Mouse (Mus musculus) embryonic fibroblast, embryonic 13.5 days (primary cell): ENCODE measurements around the gene Nt5e. TPM values are rescaled to one million over a fixed set of nuclear protein-coding genes. Genes with fewer than 3 reads are reported as not detected.

Experiments used
- H3K27ac ChIP-seq: 2 replicates; pipeline ENCODE4 v1.5.1; 2012; ENCODE audit warnings: low read length, control low read depth, inconsistent platforms; ENCODE audit not compliant: insufficient read depth
- H3K4me1 ChIP-seq: 2 replicates; pipeline ENCODE4 v1.6.1; 2011; ENCODE audit warnings: low read length; ENCODE audit not compliant: control insufficient read depth, insufficient read depth
- H3K4me3 ChIP-seq: 2 replicates; pipeline ENCODE4 v1.5.1; 2011; ENCODE audit warnings: mild to moderate bottlenecking, control low read depth, low read length; ENCODE audit not compliant: insufficient read depth
- CTCF ChIP-seq: IDR thresholded peaks from 2 replicates; pipeline ENCODE4 v1.5.1; 2011; ENCODE audit warnings: mild to moderate bottlenecking, control low read depth, low read length, moderate library complexity, borderline replicate concordance; ENCODE audit not compliant: insufficient read depth
- POLR2A ChIP-seq: IDR thresholded peaks from 2 replicates; pipeline ENCODE4 v1.6.1; 2011; ENCODE audit warnings: low read depth, mild to moderate bottlenecking, control low read depth, low read length, moderate library complexity
- polyA plus RNA-seq: library from polyadenylated mRNA; stranded (reverse); fragments of >200 nt; gene quantifications from 2 replicates; pipeline ENCODE4 v1.2.4, GENCODE M21; 2011; ENCODE audit warnings: low read depth; ENCODE audit not compliant: missing spikeins, insufficient read length

Gene Nt5e
- polyA plus RNA-seq, 1 experiment, result 4.0 TPM

DNA sequence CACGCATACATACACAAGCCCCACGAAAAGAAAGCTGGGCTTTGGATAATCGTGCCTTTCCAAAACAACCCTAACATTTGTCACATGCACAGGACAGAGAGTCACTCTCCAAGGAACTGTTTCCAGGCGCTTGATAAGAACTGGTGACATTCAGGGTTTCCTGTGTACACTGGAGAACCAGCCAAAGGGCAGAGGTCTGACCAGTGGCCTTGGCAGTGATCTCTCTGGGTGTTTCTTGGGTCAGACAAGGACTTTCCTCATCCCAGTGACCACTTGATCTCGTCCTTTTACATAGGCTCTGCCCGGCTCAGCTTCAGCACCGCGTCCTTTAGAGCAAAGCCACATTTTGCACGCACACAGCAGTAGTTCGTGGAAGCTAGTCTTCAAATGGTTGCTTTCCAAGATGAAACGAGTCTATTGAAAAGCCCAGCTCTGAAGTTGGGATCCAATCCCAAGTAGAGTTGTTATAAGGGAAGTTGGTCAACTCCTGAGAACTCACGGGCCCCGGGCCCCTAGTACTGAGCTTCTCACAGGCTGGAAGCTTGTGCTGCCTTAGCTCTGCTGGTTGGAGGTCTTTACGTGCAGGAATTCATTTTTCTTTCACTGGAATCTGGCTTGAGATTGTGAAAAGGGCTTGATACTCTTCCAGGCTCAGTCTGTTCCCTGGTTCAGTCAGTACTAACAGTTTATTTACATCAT is 34.4 kb downstream of the Nt5e start:
- 0 out of 2 replicates have a peak, but pooled peaks cover 3% of the 10 kb centered on the region for H3K4me1 ChIP-seq
- no peak overlapping the region for H3K27ac ChIP-seq
- no peak overlapping the region for H3K4me3 ChIP-seq
- no peak for TF ChIP-seq POLR2A
- TF ChIP-seq CTCF, result no peak

DNA sequence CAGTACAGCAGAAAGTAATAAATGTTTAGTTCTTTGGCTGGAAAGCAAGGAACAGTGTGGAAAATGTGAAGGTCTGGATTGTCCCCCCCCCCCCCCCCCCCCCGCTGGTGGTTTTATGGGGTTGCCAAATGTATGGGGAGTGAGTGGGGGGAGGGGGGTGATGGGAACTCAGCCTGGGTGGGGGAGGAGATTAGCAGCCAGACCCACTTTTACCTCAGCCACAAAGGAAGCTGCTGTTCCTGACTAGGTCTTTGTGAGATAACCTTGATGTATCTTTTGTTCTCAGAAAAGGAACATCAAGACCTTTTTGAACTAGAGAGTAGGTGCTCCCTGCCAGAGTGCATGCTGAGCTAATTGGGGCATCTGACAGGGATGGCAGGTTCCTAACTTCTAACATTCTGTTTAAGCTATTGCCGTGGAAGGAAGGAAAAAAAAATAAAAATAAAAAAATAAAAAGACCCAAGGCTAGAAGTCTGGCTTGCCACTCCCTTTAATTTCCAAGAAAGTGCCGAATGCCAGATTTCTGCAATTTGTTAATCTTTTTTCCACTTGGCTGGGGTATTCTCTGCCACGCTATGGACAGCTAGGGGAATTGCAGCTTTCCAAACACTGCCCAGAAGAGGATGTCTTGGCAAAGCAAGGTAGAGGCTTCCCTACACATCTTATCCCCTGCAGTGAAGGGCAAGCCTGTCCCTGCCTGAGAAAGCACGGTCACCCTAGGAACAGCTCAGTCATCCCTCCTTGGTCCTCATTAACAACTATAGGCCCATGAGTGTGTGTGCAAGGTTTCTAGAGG is 35.3 kb downstream of the Nt5e start:
- TF ChIP-seq CTCF, result no peak
- TF ChIP-seq POLR2A, result no peak
- Histone ChIP-seq H3K4me3 (no peak overlapping the region), H3K4me1 (0 out of 2 replicates have a peak, but pooled peaks cover 2% of the 10 kb centered on the region), H3K27ac (0 out of 2 replicates have a peak overlapping the region, but pooled peaks have one; percentile 16)

DNA sequence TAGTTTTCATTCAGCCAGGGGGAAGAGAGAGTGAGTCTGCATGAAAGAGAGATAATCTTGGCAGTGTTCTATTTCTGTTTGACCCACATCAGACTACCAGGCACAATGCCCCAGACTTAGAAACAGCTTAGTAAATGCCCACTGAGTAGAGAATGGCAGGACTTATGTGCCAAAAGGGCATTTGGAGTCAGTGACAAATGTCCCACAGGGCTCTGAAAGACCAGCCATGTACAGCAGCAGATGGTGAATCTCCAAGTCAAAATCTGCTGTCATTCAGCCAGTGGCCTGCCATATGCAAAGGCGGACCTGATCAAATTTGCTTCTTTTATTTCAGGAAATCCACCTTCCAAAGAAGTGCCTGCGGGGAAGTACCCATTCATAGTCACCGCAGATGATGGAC is 36.1 kb downstream of the Nt5e start:
- no peak overlapping the region for H3K4me3 ChIP-seq
- H3K4me1 ChIP-seq, result no peaks in the 10 kb centered on the region
- H3K27ac ChIP-seq, result no peak overlapping the region
- TF ChIP-seq POLR2A (no peak), CTCF (no peak)

DNA sequence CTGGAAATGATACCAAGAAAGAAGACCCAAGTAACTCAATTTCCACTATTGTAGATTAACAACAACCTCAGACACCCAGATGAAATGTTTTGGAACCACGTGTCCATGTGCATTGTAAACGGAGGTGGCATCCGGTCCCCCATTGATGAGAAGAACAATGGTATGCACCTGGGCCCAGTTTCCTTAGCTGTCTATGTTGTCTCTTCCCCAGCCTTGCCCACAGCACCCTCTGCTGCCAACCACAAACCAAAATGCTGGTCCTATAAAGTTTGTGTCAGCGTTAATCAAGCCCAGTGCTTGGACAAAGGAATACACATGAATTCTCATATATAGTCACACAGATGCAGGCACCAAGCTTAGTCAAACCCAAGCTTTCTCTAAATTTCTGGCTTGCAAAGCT is 39.3 kb downstream of the Nt5e start:
- Histone ChIP-seq H3K4me3 (no peak overlapping the region), H3K27ac (no peak overlapping the region), H3K4me1 (no peaks in the 10 kb centered on the region)
- no peak for TF ChIP-seq POLR2A
- no peak for TF ChIP-seq CTCF

DNA sequence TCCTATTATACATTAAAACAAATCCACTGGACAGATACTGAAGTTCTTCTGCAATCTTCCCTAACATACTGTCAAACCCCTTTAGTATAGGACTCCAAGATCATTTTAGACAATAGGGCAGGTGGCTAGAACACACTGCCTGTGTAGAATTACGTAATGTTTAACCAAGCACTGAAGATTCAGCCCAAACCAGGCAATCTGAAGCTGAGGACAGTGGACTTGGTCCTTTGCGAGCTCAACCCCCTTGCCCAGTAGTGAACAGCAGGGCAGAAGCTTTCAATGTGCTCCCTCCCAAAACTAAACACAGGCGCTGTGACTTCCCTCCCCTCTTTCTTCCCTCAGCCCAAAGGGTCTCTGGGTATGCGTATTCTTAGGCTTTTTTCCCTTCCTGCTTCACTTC is 39.8 kb downstream of the Nt5e start:
- Histone ChIP-seq H3K27ac (no peak overlapping the region), H3K4me1 (no peaks in the 10 kb centered on the region), H3K4me3 (no peak overlapping the region)
- no peak for TF ChIP-seq CTCF
- TF ChIP-seq POLR2A, result no peak

DNA sequence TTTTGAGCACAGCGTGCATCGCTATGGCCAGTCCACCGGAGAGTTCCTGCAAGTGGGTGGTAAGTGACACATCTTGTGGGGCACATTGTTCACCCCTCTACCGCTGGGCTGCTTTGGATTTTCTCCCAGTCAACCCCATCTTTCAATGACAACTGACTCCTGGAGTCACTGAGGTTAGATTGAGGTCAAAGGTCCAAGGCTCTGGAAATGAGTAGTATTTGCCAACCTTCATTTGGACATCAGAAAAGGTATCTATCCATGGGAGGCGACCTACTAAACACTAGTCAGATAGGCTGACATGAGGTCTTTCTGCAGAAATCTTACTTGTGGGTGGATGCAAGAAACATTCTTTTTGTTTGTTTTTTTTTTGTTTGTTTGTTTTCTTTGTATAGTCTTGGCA is 40.3 kb downstream of the Nt5e start:
- H3K27ac ChIP-seq, result no peak overlapping the region
- TF ChIP-seq CTCF (no peak), POLR2A (no peak)
- no peak overlapping the region for H3K4me3 ChIP-seq
- H3K4me1 ChIP-seq, result no peaks in the 10 kb centered on the region

DNA sequence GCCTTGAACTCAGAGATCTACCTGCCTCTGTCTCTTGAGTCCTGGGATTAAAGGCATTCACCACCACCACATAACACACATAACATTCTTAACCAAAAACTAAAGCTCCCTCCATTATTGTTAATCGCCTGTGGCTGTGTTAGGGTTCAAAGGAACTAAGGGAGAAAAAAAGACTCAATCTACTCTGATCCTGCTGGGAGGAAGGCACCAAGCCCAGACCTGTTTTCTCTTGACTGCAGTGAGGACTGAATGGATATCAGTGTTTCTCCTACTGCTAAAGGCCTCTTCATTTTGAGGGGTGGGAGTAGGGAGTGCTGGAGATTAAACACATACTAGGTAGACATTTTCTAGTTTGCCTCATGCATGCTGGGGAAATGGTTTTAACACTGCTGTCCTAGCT is 40.8 kb downstream of the Nt5e start:
- Histone ChIP-seq H3K4me1 (peaks cover 1% of the 10 kb centered on the region; the same call in 1 of the 2 replicates), H3K4me3 (no peak overlapping the region), H3K27ac (no peak overlapping the region)
- TF ChIP-seq CTCF (no peak), POLR2A (no peak)

DNA sequence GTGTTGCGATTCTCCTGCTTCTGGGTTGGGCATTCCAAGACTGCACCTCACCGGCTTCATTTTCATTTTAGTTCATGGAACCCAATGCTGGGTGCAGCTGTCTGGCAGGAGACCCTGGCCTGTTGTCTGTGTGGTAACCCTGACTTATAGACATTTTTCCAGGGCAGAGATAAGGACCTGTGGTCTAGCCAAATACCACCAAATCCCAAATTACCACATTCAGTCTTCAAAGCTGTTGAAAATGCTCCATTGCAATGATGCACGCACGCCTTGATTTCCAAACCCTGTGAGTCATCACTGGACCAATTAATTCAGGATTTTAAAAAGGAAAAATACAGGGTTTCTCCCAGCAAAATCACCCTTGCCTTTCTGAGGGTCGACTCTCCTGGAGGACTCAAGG is 41.5 kb downstream of the Nt5e start:
- TF ChIP-seq CTCF (no peak), POLR2A (no peak)
- peaks cover 3% of the 10 kb centered on the region for H3K4me1 ChIP-seq
- H3K4me3 ChIP-seq, result no peak overlapping the region

DNA sequence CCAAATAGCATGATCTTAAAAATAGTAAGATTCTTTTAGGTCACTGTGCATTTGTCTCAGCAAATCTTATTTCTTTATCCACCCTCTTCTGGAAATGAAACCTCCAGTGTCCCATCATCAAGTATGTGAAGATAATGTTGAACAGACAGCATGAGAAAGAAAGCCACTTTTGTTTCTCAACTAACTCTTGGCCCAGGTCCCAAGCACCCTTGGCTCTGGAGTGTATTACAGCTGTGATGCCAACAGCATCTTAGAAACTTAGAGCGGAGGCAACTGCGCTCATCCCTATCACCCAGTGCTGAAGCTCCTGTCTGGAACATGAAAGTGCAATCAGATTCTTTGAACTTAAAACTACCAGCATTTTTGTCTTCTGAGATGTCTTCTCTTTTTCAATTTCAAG is 42.7 kb downstream of the Nt5e start:
- H3K4me1 ChIP-seq, result peaks cover 6% of the 10 kb centered on the region
- H3K27ac ChIP-seq, result no peak overlapping the region
- no peak overlapping the region for H3K4me3 ChIP-seq
- TF ChIP-seq POLR2A (no peak), CTCF (no peak)

More for the DNA sequence above, 41.5 kb downstream of the Nt5e start:
- H3K27ac ChIP-seq, result no peak overlapping the region

DNA sequence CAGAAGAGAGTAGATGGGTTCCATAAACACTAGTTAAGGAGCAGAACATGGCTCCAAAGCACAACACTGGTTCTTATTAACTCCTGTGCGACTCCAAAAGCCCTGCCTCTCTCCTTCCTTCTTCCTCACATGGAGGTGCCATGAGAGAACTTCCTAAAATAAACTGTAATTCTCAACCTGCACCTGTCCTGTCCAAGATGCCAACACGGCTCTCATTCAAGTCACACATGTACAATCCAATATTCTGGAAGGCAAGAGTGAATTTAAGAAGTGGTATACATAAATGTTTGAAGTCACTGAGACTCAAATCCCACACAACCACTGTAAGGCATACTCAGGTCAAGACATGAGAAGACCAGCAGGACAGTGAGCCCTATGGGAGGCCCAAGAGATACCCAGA is 44.2 kb downstream of the Nt5e start:
- H3K4me1 ChIP-seq, result peaks cover 6% of the 10 kb centered on the region
- H3K4me3 ChIP-seq, result no peak overlapping the region
- H3K27ac ChIP-seq, result no peak overlapping the region
- no peak for TF ChIP-seq POLR2A
- TF ChIP-seq CTCF, result no peak
